Mouse (Mus musculus) lung, embryonic 14.5 days (tissue): ENCODE results near the gene Zfp661. TPM values are rescaled to one million over a fixed set of nuclear protein-coding genes. Genes with fewer than 3 reads are reported as not detected.
A peak's percentile ranks its signal among the peaks of the same experiment; 100 is the strongest.

ENCODE experiments used
- ATAC-seq: fragments of 200-750 bp; cut with Nextera tagmentation; 2 replicates; pipeline ENCODE4 v1.8.0; 2017; ENCODE audit warnings: mild to moderate bottlenecking, moderate TSS enrichment, moderate library complexity; ENCODE audit not compliant: insufficient read depth
- DNase-seq: peaks from one replicate; pipeline ENCODE4 v3.0.0-alpha.2; 2015
- H3K27ac ChIP-seq: fragments of 300-500 bp; sonication (generic); 2 replicates; pipeline ENCODE4 v1.5.1; 2014; ENCODE audit warnings: low read depth, mild to moderate bottlenecking, moderate library complexity
- H3K27me3 ChIP-seq: fragments of 300-500 bp; sonication (generic); 2 replicates; pipeline ENCODE4 v1.6.1; 2014; ENCODE audit warnings: low read length, control low read depth; ENCODE audit not compliant: insufficient read depth
- H3K36me3 ChIP-seq: fragments of 300-500 bp; sonication (generic); 2 replicates; pipeline ENCODE4 v1.6.1; 2014; ENCODE audit warnings: control low read depth; ENCODE audit not compliant: insufficient read depth
- H3K4me1 ChIP-seq: fragments of 300-500 bp; sonication (generic); 2 replicates; pipeline ENCODE4 v1.6.1; 2014; ENCODE audit warnings: antibody characterized with exemption, control low read depth; ENCODE audit not compliant: insufficient read depth
- H3K4me2 ChIP-seq: fragments of 300-500 bp; sonication (generic); 2 replicates; pipeline ENCODE4 v1.6.1; 2014; ENCODE audit warnings: mild to moderate bottlenecking
- H3K4me3 ChIP-seq: fragments of 300-500 bp; sonication (generic); 2 replicates; pipeline ENCODE4 v1.5.1; 2014; ENCODE audit warnings: low read depth, low read length
- H3K9ac ChIP-seq: fragments of 300-500 bp; sonication (generic); 2 replicates; pipeline ENCODE4 v1.6.1; 2014
- H3K9me3 ChIP-seq: fragments of 300-500 bp; sonication (generic); 2 replicates; pipeline ENCODE4 v1.6.1; 2016; ENCODE audit warnings: low read depth, low read length, control low read depth
- CTCF ChIP-seq: IDR thresholded peaks from 2 replicates; pipeline ENCODE4 v1.5.1; 2016; ENCODE audit warnings: antibody characterized with exemption, low read depth
- WGBS: fragments of 180-500 bp; shearing (Covaris S2); extraction: QIAGEN DNeasy Blood & Tissue Kit; methylation state at CpG from one replicate; pipeline ENCODE4 v1.1.7; 2014; 5-methylcytosine and 5-hydroxymethylcytosine counted together
- polyA plus RNA-seq: library from polyadenylated mRNA; unstranded; fragments of >200 nt; fragmentation: Nextera tagmentation; extraction: Ambion mirVana; gene quantifications from 2 replicates; pipeline ENCODE4 v1.2.1, GENCODE M21; 2014

Gene Zfp661
- polyA plus RNA-seq, 1 experiment from 2014 or later: 4.9 TPM

DNA sequence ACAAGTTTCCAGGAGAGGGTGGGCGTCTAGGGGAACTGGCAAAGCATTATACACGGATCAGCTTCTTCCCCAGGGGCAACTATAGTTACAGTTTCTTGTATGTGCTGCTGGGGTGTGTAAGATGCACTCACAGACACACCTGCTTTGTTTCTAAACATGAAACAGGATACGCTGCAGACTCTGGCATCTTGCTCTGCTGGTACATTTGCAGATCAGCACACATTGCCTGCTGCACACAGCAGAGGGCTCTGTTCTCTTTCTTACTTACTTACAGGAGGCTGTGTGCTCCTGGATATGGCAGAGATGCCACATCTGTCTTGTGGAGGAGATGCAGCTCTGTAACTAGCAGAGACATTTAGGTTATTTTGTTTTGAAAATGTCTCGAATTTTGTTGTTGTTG lies 3.9 kb upstream of the Zfp661 start:
- WGBS: 71% methylated on average over 4 of the region's 4 CpGs
- H3K27ac ChIP-seq: no peak overlapping the region
- no peaks in the 10 kb centered on the region for H3K27me3 ChIP-seq
- H3K4me1 ChIP-seq: peaks cover 6% of the 10 kb centered on the region; the same call in 1 of the 2 replicates
- peaks cover 44% of the 10 kb centered on the region for H3K36me3 ChIP-seq
- no peaks in the 10 kb centered on the region for H3K9me3 ChIP-seq
- no peak for TF ChIP-seq CTCF
- DNase-seq (no peak), ATAC-seq (no peak)
- no peak overlapping the region for H3K4me3 ChIP-seq
- no peak overlapping the region for H3K4me2 ChIP-seq
- H3K9ac ChIP-seq: no peak overlapping the region

DNA sequence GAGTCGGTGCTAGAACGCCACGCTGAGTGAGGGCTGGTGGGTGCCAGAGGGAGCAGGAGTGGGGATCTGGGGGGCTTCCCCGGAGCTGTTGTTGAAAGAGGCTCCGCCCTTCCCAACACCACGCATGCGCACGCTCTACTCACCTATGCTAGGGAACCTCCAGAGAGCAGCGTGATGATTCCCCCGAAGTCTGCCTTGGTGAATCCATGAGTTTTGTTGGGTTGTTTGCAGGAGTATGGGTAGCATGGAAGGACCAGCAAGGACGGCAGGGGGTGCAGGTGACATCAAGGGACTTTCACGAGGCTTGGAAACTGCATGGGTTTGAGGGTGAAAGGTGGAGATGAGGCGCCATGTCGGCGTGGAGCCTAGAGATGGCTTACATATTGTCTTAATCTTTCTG lies 3.3 kb upstream of the Zfp661 start:
- Histone ChIP-seq H3K4me3 (no peak overlapping the region), H3K27ac (no peak overlapping the region), H3K27me3 (no peaks in the 10 kb centered on the region), H3K36me3 (peaks cover 38% of the 10 kb centered on the region), H3K4me1 (peaks cover 6% of the 10 kb centered on the region; the same call in 1 of the 2 replicates), H3K9me3 (no peaks in the 10 kb centered on the region), H3K4me2 (no peak overlapping the region), H3K9ac (no peak overlapping the region)
- ATAC-seq: no peak
- 67% methylated on average over 15 of the region's 15 CpGs for WGBS
- DNase-seq: no peak
- no peak for TF ChIP-seq CTCF

DNA sequence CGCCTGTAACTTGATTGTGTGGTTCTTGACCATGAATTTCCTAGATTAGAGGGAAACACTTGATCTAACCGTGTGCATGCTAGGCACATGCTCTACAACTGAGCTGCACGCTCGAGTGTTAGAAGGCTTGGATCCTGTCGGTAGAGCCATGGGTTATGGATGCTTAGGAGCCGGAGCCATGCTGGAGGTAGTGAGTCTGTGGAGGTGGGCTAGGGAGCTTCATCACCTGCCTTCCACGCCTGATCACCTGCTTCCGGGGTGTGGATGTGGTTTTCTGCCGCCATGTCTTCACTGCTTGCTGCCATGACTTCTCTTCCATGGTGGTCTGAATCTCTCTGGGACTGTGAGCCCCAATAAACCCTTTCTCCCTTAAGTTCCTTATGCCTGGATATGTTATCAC lies 2.0 kb upstream of the Zfp661 start:
- no peak for DNase-seq
- Histone ChIP-seq H3K4me1 (peaks cover 6% of the 10 kb centered on the region; the same call in 1 of the 2 replicates), H3K4me2 (no peak overlapping the region; the same call in 1 of the 2 replicates), H3K27ac (no peak overlapping the region), H3K9me3 (no peaks in the 10 kb centered on the region), H3K36me3 (peaks cover 25% of the 10 kb centered on the region), H3K27me3 (no peaks in the 10 kb centered on the region), H3K9ac (no peak overlapping the region), H3K4me3 (no peak overlapping the region)
- TF ChIP-seq CTCF: no peak
- WGBS: 92% methylated on average over 9 of the region's 9 CpGs
- no peak for ATAC-seq

DNA sequence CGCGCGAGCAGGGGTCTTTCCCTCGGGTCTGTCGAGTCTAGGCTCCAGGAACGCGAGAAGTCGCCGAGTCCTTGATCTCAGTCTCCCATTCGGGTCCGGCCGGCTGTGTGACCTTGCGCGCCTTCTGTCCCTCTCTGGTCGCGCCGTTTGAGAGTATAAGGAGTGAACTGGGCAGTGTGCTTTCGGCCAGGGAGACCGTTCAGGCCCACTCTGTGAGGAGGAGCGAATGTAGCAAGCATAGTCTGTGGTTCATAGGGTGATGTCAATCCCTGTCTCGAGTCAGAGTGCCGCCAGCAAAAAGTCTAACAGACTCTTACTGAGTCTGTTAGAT lies 585 bp upstream of the Zfp661 start:
- H3K4me1 ChIP-seq: peaks cover 6% of the 10 kb centered on the region; the same call in 1 of the 2 replicates
- ATAC-seq (peak; percentile 22), DNase-seq (no peak)
- WGBS: under 1% methylated on average over 22 of the region's 22 CpGs
- H3K9me3 ChIP-seq: no peaks in the 10 kb centered on the region
- no peaks in the 10 kb centered on the region for H3K27me3 ChIP-seq
- TF ChIP-seq CTCF: no peak
- H3K4me2 ChIP-seq: peak overlapping the region; percentile 84
- peak overlapping the region; percentile 81 for H3K27ac ChIP-seq
- H3K36me3 ChIP-seq: peaks cover 14% of the 10 kb centered on the region; the same call in 1 of the 2 replicates
- H3K9ac ChIP-seq: peak overlapping the region; percentile 72
- H3K4me3 ChIP-seq: peak overlapping the region; percentile 94

DNA sequence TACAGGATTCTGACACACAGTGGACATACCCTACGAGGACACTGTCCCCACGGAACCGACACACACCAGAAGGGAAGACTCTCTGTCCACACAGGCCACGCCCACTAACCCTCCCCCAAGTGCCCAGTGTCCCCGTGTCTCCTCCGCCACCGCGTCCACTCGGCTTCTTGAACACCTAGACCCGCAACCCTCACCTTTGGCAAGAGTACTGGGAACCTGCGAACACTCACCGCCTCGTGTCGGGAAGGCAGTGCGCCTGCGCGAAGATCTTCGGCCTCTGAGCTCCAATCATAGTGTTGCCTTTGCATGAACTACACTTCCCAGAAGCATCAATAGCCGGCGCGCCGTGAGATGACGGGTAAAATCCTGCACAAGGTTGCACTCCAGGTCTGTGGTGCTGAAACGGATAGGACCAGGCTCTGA lies 2.4 kb downstream of the Zfp661 start:
- peak; percentile 87 for ATAC-seq

DNA sequence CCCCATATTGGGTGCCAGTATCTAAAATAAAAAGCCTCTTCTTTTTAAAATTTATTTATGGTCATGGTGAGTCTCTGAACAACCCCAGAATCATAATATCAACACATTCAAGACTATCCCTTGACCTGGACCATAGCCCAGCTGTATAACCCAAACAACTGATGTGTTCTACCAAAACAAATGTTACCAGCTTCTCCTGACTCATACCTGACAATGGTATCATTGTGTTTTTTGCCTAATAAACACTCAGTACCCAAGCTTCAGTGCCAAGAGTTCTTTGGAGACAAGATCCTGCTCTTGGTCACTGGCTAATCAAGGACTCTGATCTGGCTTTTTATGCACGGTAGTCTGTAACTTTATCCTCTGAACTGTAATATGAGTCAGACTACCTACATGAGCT lies 13.6 kb downstream of the Zfp661 start:
- Histone ChIP-seq H3K4me3 (no peak overlapping the region), H3K36me3 (peaks cover 10% of the 10 kb centered on the region; the same call in 1 of the 2 replicates), H3K27ac (no peak overlapping the region), H3K9ac (no peak overlapping the region), H3K27me3 (no peaks in the 10 kb centered on the region), H3K9me3 (peaks cover 4% of the 10 kb centered on the region; the same call in 1 of the 2 replicates), H3K4me1 (no peaks in the 10 kb centered on the region), H3K4me2 (no peak overlapping the region)
- DNase-seq (no peak), ATAC-seq (no peak)
- 43% methylated on average over 1 of the region's 1 CpGs for whole genome bisulfite sequencing
- no peak for TF ChIP-seq CTCF

More for the DNA sequence above, 2.4 kb downstream of the Zfp661 start:
- Histone ChIP-seq H3K9me3 (no peaks in the 10 kb centered on the region), H3K4me1 (peaks cover 6% of the 10 kb centered on the region; the same call in 1 of the 2 replicates), H3K9ac (peak overlapping the region; percentile 55), H3K36me3 (no peaks in the 10 kb centered on the region), H3K4me2 (peak overlapping the region; percentile 78), H3K4me3 (peak overlapping the region; percentile 51), H3K27ac (no peak overlapping the region), H3K27me3 (no peaks in the 10 kb centered on the region)
- peak; percentile 20; the same call in 1 of the 2 replicates for TF ChIP-seq CTCF
- under 1% methylated on average over 24 of the region's 24 CpGs for WGBS
- peak; percentile 96 for DNase-seq

DNA sequence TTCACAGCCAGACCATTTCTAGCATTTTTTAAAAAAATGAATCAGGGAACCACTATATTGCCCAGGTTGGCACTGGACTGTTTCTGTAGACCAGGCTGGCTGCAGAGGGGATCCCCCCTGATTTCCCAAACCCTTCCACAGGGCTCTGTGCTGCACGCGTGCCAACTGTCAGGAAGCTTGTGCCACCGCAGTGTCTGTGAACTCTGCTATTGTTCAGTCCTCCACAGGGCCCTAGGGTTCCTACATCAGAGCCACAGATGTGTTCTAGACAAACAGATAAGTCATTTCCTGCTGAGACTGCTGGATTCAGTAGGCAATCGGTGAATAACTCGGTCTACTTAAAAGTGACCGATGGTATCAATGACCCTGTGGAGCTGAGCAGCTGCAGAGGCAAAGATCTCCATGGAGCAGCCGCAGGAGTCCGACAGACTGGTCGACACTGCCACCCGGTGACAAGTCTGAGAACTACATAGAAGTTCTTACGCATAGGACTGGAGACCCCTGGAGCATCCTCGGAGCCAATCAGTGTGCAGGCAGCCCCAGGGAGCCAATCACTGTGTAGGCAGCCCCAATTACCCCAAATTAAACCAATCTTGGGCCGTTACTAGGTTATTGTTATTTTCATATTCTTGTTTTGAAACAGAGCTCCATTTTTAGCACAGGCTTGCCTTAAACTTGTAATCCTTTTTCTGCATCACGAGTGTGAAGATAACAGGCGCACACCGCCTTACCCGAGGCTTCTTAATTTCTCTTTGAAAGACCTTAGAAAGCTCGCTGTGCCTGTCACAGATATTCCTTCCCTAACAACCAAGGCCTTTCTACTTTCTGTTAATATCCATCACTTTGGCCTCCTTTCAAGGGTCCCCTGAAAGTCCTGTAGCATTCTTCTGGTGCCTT lies 27.6 kb downstream of the Zfp661 start:
- no peak overlapping the region for H3K27ac ChIP-seq
- H3K36me3 ChIP-seq: no peaks in the 10 kb centered on the region
- TF ChIP-seq CTCF: peak; percentile 88
- peak overlapping the region; percentile 2; the same call in 1 of the 2 replicates for H3K4me3 ChIP-seq
- no peaks in the 10 kb centered on the region for H3K4me1 ChIP-seq
- DNase-seq: peak; percentile 98
- H3K27me3 ChIP-seq: no peaks in the 10 kb centered on the region; the same call in 1 of the 2 replicates
- ATAC-seq: peak; percentile 100
- WGBS: 15% methylated on average over 18 of the region's 18 CpGs
- H3K9ac ChIP-seq: no peak overlapping the region
- no peaks in the 10 kb centered on the region for H3K9me3 ChIP-seq
- H3K4me2 ChIP-seq: peak overlapping the region; percentile 44
